Mouse (Mus musculus) ES-Bruce4 (cell line): ENCODE results near the gene Cpsf3. TPM values are rescaled to one million over a fixed set of nuclear protein-coding genes. Genes with fewer than 3 reads are reported as not detected.

Source experiments
- H3K27ac ChIP-seq: 2 replicates; pipeline ENCODE4 v1.5.1; 2012; ENCODE audit warnings: low read length, inconsistent platforms; ENCODE audit not compliant: insufficient read depth
- H3K27me3 ChIP-seq: 2 replicates; pipeline ENCODE4 v1.6.1; 2012; ENCODE audit warnings: mild to moderate bottlenecking, low read length, inconsistent platforms; ENCODE audit not compliant: control insufficient read depth, poor library complexity, insufficient read depth, severe bottlenecking
- H3K36me3 ChIP-seq: 2 replicates; pipeline ENCODE4 v1.6.1; 2012; ENCODE audit warnings: inconsistent platforms, mild to moderate bottlenecking, low read length, moderate library complexity; ENCODE audit not compliant: control insufficient read depth, poor library complexity, insufficient read depth, severe bottlenecking
- H3K4me1 ChIP-seq: one replicate; pipeline ENCODE4 v1.8.1; 2011; ENCODE audit warnings: low read length; ENCODE audit not compliant: control insufficient read depth, insufficient read depth
- H3K4me3 ChIP-seq: 2 replicates; pipeline ENCODE4 v1.5.1; 2011; ENCODE audit warnings: low read depth, mild to moderate bottlenecking, low read length
- H3K9ac ChIP-seq: 2 replicates; pipeline ENCODE4 v1.6.1; 2012; ENCODE audit warnings: low read depth, mild to moderate bottlenecking, inconsistent platforms; ENCODE audit not compliant: poor library complexity, severe bottlenecking
- H3K9me3 ChIP-seq: replicated peaks from 2 replicates; pipeline ENCODE4 v1.6.1; 2012; ENCODE audit warnings: mild to moderate bottlenecking, low read length, inconsistent platforms; ENCODE audit not compliant: control insufficient read depth, poor library complexity, insufficient read depth, severe bottlenecking
- CTCF ChIP-seq: IDR thresholded peaks from one replicate; pipeline ENCODE4 v1.8.1; 2011; ENCODE audit warnings: low read depth, low read length
- EP300 ChIP-seq: IDR thresholded peaks from 2 replicates; pipeline ENCODE4 v1.6.1; 2011; ENCODE audit warnings: low read depth, low read length; ENCODE audit not compliant: insufficient read depth
- POLR2A ChIP-seq: IDR thresholded peaks from one replicate; pipeline ENCODE4 v1.8.1; 2011; ENCODE audit warnings: low read length; ENCODE audit not compliant: insufficient read depth
- polyA plus RNA-seq: library from polyadenylated mRNA; stranded (reverse); fragments of >200 nt; gene quantifications from 2 replicates; pipeline ENCODE4 v1.2.4, GENCODE M21; 2011; ENCODE audit warnings: low read depth; ENCODE audit not compliant: missing spikeins, insufficient read depth, insufficient read length

The Cpsf3 gene
- polyA plus RNA-seq, 1 experiment, result 123 TPM

GRCm38 (mm10) chr12:21316869-21317265, 31.7 kb downstream of the Cpsf3 start:
- Histone ChIP-seq H3K27me3 (no peaks in the 10 kb centered on the region), H3K27ac (no peak overlapping the region), H3K36me3 (peaks cover 16% of the 10 kb centered on the region), H3K9ac (peak overlapping the region; percentile 55), H3K4me3 (peak overlapping the region; percentile 67; the same call in 1 of the 2 replicates), H3K9me3 (no peaks in the 10 kb centered on the region), H3K4me1 (no peaks in the 10 kb centered on the region)
- TF ChIP-seq CTCF, result no peak
- TF ChIP-seq EP300, result no peak
- TF ChIP-seq POLR2A, result no peak

GRCm38 (mm10) chr12:21318143-21318895, 33.1 kb downstream of the Cpsf3 start:
- H3K9me3 ChIP-seq, result no peaks in the 10 kb centered on the region
- TF ChIP-seq POLR2A (no peak), CTCF (peak; percentile 82), EP300 (no peak)
- H3K27ac ChIP-seq, result no peak overlapping the region
- no peaks in the 10 kb centered on the region for H3K4me1 ChIP-seq
- H3K9ac ChIP-seq, result no peak overlapping the region
- H3K36me3 ChIP-seq, result peaks cover 17% of the 10 kb centered on the region
- H3K4me3 ChIP-seq, result no peak overlapping the region
- H3K27me3 ChIP-seq, result no peaks in the 10 kb centered on the region

- Histone ChIP-seq H3K4me1 (no peaks in the 10 kb centered on the region), H3K9ac (no peak overlapping the region), H3K27ac (no peak overlapping the region), H3K4me3 (no peak overlapping the region), H3K9me3 (no peaks in the 10 kb centered on the region), H3K36me3 (peaks cover 12% of the 10 kb centered on the region), H3K27me3 (no peaks in the 10 kb centered on the region)
- TF ChIP-seq EP300 (no peak), CTCF (no peak), POLR2A (no peak)
Observed at GRCm38 (mm10) chr12:21320317-21320716, 35.1 kb downstream of the Cpsf3 start.

- Histone ChIP-seq H3K9ac (no peak overlapping the region), H3K36me3 (peaks cover 14% of the 10 kb centered on the region), H3K27ac (no peak overlapping the region), H3K9me3 (no peaks in the 10 kb centered on the region), H3K4me3 (no peak overlapping the region), H3K27me3 (no peaks in the 10 kb centered on the region), H3K4me1 (no peaks in the 10 kb centered on the region)
- TF ChIP-seq POLR2A (no peak), CTCF (no peak), EP300 (no peak)
Observed at GRCm38 (mm10) chr12:21321170-21321569, 36.0 kb downstream of the Cpsf3 start.

- Histone ChIP-seq H3K27me3 (no peaks in the 10 kb centered on the region), H3K9ac (no peak overlapping the region), H3K4me3 (no peak overlapping the region), H3K36me3 (peaks cover 14% of the 10 kb centered on the region), H3K4me1 (no peaks in the 10 kb centered on the region), H3K9me3 (no peaks in the 10 kb centered on the region), H3K27ac (no peak overlapping the region)
- TF ChIP-seq POLR2A, result no peak
- no peak for TF ChIP-seq EP300
- TF ChIP-seq CTCF, result no peak
Observed at GRCm38 (mm10) chr12:21322296-21322695, 37.1 kb downstream of the Cpsf3 start.

- Histone ChIP-seq H3K36me3 (peaks cover 14% of the 10 kb centered on the region), H3K27ac (no peak overlapping the region), H3K9me3 (no peaks in the 10 kb centered on the region), H3K4me1 (no peaks in the 10 kb centered on the region), H3K27me3 (no peaks in the 10 kb centered on the region), H3K9ac (no peak overlapping the region), H3K4me3 (no peak overlapping the region)
- no peak for TF ChIP-seq EP300
- no peak for TF ChIP-seq POLR2A
Observed at GRCm38 (mm10) chr12:21322856-21323255, 37.7 kb downstream of the Cpsf3 start.
